Mouse (Mus musculus): ENCODE data around the gene Map1s.

DNA sequence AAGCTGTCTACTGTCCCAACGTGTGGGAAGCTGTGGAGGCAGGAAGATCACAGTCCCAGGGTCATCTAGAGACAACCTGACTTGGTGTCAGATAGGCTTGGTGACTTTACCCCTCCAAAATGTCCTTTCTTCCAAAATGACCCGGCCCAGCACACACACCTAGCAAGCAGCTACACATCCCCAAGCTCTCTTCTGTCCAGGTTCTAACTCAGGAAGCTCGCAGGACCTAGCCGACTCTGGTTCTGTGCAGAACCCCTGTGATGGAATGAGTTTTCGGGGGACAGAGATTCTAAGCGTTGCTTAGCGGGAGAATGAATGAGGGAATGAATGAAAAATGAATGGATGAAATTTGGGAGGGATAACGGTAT is 285 bp upstream of the Map1s start:
- TF ChIP-seq ZNF384 (IDR thresholded peaks at IDR 0.05; ENCODE audit: low read depth, low read length) (no peak), CHD2 (IDR thresholded peaks at IDR 0.05; ENCODE audit: low read depth, low read length) (no peak), HCFC1 (IDR thresholded peaks at IDR 0.05; ENCODE audit: borderline replicate concordance, insufficient read depth, low read length) (no peak)

All from ES-E14 (cell line).